Mouse (Mus musculus): Measurements from ENCODE around the gene Catsper3.

Catsper3 gene

GRCm38 (mm10) chr13:55826796-55827678 is 42.7 kb downstream of the Catsper3 start:
- in situ Hi-C loops (cut with MboI, MseI) = no loop called here

GRCm38 (mm10) chr13:55827679-55828140 is 43.3 kb downstream of the Catsper3 start:
- in situ Hi-C loops (cut with MboI, MseI) = no loop called here

DNA sequence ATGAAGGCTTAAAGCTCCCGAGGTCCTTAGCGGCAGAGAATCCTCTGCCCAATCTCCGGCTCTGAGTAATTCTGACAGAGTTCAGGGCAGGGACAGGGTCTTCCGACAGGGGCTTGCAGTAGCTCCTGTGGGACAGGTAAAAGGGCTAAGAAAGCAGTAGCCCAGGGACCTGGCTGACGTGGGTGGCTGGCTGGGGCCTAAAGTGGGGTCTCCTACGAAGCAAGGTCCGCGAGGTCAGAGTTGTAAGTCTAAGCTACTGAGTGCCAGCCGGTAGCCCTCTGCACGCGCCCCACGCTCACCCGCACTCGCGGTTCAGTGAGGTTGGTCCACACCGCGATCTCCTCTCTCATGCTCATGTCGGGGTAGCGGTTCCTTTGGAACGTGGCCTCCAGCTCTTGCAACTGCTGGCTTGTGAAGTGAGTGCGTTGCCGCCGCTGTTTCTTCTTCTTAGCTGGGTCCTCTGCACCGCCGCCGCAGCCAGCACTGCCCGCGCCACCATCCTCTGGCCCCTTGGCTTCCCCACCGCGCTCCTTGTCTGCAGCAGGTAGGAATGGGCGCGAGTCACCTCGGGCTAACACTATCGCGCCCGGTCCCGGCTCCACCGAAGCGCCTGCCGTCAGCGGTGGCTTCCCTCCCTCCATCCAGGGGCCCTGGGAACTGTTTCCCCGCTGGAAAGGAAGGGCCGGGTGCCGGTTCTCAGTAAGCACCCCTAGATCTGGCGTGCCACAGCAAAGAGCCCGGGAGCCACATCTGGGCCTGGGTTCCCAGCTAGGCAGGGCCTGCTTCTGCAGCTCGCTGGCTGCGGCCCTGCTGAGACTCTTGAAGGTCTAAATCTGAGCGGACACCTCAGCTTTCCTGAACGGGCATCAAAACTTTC is 44.0 kb downstream of the Catsper3 start:
- in situ Hi-C loops (cut with MboI, MseI) = no loop called here

DNA sequence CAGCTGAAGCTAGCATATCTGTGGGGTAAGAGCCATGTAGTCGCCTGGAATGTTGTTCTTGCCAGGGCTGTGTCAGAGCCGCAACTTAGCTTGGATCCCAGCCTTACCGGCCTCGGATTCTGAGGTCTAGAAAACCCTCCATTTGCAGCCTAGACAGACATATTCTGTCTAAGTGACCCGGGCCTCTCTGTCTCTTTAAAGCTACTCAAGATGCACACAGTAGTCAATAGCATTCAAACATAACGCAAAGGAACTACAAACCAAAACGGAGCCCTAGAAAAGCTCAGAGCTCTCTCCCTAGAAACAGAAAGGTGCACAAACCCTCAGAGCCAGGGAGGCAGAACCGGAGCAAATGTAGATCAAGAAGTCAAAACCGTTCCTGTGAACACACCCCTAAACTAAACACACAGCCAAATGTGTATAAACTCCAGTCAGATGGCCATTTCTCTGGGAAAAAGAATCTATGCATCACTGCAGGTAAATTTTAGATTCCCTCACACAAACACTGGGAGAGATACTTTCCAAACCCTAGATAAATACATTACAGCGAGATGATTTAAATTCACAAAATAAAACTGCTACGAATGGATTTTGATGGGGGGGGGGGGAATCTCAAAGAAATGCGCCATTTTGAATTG is 44.8 kb downstream of the Catsper3 start:
- in situ Hi-C loops (cut with MboI, MseI) = no loop called here

GRCm38 (mm10) chr13:55830081-55830832 is 45.9 kb downstream of the Catsper3 start:
- in situ Hi-C loops (cut with MboI, MseI) = no loop called here

DNA sequence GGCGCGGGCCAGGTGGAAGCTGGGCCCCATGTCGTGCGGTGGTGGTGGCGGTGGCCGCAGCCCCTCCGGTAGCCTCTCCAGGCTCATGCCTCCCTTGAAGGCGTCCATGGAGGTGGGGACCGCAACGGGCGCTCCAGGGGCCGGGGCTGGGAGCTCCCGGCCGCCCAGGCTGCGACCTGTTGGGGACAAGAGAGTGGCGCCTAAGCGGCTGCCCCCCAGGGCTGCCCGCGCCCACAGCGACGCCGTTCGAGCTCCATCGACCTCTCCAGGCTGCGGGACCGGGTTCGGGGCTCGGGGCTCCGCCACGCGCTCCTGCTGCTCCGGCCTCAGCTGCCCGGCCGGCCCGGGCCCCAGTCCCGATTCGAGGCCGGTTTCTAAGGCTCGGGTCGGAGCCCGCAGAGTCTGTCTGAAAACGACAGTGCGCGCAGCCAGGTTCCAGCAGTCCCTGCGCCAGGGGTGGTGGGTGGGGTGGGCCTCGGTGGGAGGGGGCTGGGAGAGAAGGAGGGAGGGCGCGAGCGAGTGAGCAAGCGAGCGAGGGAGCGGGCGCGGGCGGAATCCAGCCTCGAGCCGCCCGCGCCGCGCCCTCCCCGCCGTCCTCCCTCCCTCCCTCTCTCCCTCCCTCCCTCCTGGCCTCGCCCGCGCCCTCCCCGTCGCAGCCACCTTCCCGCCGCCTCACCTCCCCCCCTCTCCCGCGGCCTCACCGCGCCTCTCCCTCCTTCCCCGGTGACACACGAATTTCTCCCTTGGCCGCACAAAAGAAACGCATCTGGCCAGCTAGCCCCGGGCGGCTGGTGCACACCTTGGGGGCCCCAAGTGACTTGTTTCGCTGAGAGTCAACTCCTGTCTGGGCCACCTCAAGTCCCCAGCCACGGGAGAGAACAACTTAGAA is 46.7 kb downstream of the Catsper3 start:
- in situ Hi-C loops (cut with MboI, MseI) = no loop called here

GRCm38 (mm10) chr13:55831722-55832160 is 47.4 kb downstream of the Catsper3 start:
- in situ Hi-C loops (cut with MboI, MseI) = no loop called here

DNA sequence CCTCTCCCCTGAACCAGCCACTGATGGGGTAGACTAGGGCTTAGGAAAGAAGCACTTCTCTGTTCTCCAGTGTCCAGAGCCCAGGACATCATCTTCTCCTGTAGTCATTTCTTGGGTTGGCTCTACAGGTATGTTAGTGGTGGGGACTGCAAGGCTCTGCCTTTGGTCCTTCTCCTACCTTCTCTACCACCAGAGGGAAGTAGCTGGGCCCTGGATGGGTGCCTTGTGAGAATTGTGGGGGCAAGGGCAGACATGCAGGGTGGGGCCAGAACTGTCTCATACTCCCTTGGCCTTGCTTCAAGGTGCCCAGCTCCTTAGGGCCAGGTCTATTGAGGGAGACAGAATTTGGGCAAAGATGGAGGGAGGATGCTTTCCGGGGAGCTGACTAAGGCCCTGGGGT is 48.2 kb downstream of the Catsper3 start:
- in situ Hi-C loops (cut with MboI, MseI) = no loop called here

GRCm38 (mm10) chr13:55833921-55834320 is 49.6 kb downstream of the Catsper3 start:
- in situ Hi-C loops (cut with MboI, MseI) = no loop called here

- in situ Hi-C loops (cut with MboI, MseI) = no loop called here
Measured at GRCm38 (mm10) chr13:55834667-55835066, 50.3 kb downstream of the Catsper3 start.

GRCm38 (mm10) chr13:55835548-55836097 is 51.3 kb downstream of the Catsper3 start:
- in situ Hi-C loops (cut with MboI, MseI) = no loop called here

GRCm38 (mm10) chr13:55836142-55836625 is 51.8 kb downstream of the Catsper3 start, which contains the start of gene Pitx1:
TSS of gene Pitx1 (minus strand) at chr13:55836192.
- in situ Hi-C loops (cut with MboI, MseI) = no loop called here

GRCm38 (mm10) chr13:55836786-55837780 is 52.7 kb downstream of the Catsper3 start:
- in situ Hi-C loops (cut with MboI, MseI) = no loop called here

DNA sequence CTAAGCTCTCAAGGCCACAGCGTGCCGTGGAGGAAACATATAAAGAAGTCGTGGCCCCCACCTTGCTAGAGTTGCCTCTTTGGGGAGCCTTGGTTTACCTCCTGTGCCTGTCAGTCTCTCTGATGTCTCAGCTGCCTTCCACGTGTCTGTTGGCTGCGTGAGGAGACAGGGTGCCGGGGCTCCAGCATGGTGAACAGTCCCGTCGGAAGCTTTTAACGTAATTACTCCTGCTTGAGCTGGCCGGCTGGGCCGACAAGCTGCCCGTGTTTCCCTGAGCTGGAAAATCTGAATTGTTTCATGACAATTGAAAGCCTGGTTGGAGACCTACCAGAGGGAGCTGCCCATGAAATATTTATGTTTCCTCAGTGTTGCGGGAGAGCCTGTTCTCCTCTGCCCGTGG is 55.9 kb downstream of the Catsper3 start:
- in situ Hi-C loops (cut with MboI, MseI) = no loop called here

GRCm38 (mm10) chr13:55843700-55844099 is 59.3 kb downstream of the Catsper3 start:
- in situ Hi-C loops (cut with MboI, MseI) = no loop called here

DNA sequence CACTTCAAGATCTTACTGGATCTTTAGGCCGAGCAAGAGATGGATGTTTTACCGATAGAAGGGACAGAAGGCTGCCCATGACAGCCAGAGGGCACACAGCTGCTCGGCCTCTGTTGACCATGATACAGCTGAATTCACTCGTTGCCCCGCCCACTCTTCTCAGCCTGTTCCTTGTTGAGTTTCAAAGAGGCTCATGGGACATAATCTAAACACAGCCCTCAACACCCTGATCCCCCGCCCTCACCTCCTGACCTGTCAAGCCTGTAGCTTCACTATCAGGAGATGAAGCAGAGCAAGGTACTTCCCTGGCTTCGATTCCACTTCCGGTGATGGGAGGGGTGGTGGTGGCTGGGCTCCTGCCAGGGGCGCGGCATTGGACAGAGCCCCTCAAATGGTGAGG is 63.4 kb downstream of the Catsper3 start:
- in situ Hi-C loops (cut with MboI, MseI) = no loop called here

DNA sequence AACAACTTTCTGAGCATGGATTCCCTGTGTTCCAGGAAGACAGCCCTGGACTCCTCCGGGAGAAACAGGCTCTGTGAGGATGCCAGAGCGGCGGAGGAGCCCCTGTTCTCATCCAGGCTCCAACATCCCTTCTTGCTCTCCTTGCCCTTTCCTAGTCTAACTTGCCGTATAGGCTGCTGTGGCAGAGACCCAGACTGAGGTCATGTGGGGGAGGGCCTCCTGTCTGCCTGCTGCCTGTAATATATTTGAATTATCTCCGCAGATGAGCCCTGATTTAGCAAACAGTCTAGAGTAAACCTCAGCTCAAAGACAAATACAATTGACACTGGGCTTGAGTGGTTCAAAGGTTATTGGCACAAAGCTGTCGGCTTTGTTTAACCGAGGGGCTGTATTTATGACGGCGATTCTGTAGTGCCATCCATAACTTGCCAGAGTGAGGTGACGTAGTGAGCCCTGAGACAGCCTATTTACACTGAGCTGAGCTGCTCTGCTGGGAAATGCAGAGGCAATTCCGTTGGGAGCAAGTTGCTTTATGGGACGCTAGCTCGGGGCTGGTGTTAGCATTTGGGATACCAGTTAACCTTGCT is 64.3 kb downstream of the Catsper3 start:
- in situ Hi-C loops (cut with MboI, MseI) = no loop called here

GRCm38 (mm10) chr13:55850726-55851125 is 66.4 kb downstream of the Catsper3 start:
- in situ Hi-C loops (cut with MboI, MseI) = no loop called here
